Mouse (Mus musculus): ENCODE data around the gene B3galt4.

Gene B3galt4

GRCm38 (mm10) chr17:33943454-33943853, 7.8 kb downstream of the B3galt4 start:
- DNase-seq (ENCODE audit: low spot score in 2 of 2), result no peak

GRCm38 (mm10) chr17:33941381-33941780, 9.9 kb downstream of the B3galt4 start:
- DNase-seq (ENCODE audit: low spot score in 2 of 2), result peak in 1 of 2 experiments; percentile 63

- peak in 1 of 2 experiments; percentile 75 for DNase-seq (ENCODE audit: low spot score in 2 of 2)
Measured at GRCm38 (mm10) chr17:33940981-33941380, 10.3 kb downstream of the B3galt4 start.

DNA sequence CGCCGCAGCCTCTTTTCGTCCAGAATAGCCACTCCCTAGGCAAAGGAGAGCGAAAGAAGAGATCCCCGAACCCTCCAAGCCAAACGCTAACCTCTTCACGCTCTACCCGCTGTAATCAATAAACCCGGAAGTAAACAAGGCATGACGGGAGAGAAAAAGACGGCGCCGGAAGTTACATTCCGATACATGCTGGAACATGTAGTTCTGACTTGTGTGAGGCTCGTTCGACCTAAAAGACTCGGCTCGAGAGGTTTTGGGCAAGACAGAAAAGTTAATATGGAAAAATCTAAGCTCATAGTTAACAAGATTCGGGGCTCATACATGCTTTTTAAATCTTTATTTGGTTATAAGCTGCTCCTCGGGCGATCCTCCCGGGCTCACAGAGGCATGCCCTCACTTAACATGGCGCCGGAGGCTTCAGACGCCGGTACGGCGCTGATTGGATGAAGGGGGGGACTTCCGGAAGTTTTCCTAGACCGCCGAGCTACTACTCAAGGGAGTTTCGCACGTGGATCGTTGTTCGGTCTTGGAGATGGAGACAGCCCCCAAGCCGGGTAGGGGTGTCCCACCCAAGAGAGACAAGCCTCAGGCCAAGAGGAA, 11.0 kb downstream of the B3galt4 start, which contains the start of the genes Pfdn6 and Wdr46:
Gene Pfdn6, minus strand, starts transcription at position 138 of the 600 bp plus-strand sequence.
Gene Wdr46, plus strand, starts transcription at position 455 of the 600 bp plus-strand sequence.
- DNase-seq (ENCODE audit: low spot score in 2 of 2), result peak; percentile 84 to 92

GRCm38 (mm10) chr17:33938783-33939182, 12.5 kb downstream of the B3galt4 start:
- DNase-seq (ENCODE audit: low spot score in 2 of 2), result no peak

DNA sequence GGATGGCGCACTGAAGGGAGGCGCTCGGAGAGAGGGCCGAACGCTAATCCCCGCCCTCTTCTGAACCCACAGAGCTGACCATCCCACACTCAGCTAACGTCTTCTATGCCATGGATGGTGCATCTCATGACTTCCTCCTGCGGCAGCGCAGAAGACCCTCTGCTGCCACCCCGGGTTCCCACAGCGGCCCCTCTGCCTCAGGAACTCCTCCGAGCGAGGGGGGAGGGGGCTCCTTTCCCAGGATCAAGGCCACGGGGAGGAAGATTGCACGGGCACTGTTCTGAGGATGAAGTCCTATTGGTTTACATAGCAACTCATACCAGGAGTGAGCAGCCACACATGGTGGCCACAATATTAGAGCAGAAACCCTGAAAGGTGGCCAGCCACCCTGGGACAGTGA, 14.3 kb downstream of the B3galt4 start:
- no peak for DNase-seq (ENCODE audit: low spot score in 2 of 2)

GRCm38 (mm10) chr17:33935422-33936055, 15.7 kb downstream of the B3galt4 start:
- peak in 1 of 2 experiments; percentile 64 for DNase-seq (ENCODE audit: low spot score in 2 of 2)

- peak in 1 of 2 experiments; percentile 60 for DNase-seq (ENCODE audit: low spot score in 2 of 2)
Measured at GRCm38 (mm10) chr17:33932970-33933369, 18.3 kb downstream of the B3galt4 start.

- peak in 1 of 2 experiments; percentile 63 for DNase-seq (ENCODE audit: low spot score in 2 of 2)
Measured at GRCm38 (mm10) chr17:33932448-33932847, 18.8 kb downstream of the B3galt4 start.

- DNase-seq (ENCODE audit: low spot score in 2 of 2), result peak in 1 of 2 experiments; percentile 65
Measured at GRCm38 (mm10) chr17:33931947-33932346, 19.3 kb downstream of the B3galt4 start.

- DNase-seq (ENCODE audit: low spot score in 2 of 2), result peak in 1 of 2 experiments; percentile 67
Measured at GRCm38 (mm10) chr17:33931159-33931866, 20.0 kb downstream of the B3galt4 start.

DNA sequence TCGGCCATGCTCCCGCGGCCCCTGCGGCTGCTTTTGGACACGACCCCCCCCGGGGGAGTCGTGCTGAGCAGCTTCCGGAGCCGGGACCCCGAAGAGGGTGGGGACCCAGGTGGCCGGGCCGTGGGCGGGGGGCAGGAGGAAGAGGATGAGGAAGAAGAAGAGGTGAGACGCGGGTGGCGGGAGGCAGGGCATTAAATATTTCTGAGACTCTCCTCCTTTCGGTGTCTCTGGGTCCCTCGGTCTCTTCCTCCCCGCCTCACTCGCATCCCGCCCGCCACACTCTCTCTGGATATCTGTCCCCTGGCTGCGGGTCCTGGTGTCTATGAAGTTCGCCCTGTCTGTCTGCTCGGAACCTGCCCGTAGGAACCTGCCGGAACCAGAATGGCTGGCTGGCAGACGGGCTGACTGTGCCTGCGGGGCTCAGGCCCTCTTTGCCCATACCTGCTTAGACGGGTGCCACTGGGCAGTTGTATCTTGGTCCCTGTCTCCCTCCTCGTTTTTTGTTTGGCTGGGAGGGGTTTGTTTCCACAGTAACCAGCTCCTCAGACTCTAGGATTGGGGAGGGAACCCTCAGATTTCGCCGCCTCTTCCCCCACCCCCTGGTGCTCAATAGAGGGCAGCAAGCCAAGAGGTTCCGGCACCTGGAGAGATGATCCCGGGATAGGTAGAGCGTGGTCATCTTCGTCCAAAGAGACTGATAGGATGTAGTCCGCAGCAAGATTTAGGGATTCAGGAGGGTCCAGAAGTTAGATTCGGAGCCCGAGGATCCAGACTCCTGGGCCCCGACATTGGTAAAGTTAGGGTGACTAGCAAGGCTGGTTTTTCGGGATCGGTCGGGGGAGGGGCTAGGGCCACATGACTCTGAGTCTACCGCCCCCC, 20.8 kb downstream of the B3galt4 start:
- peak in 1 of 2 experiments; percentile 82 for DNase-seq (ENCODE audit: low spot score in 2 of 2)

DNA sequence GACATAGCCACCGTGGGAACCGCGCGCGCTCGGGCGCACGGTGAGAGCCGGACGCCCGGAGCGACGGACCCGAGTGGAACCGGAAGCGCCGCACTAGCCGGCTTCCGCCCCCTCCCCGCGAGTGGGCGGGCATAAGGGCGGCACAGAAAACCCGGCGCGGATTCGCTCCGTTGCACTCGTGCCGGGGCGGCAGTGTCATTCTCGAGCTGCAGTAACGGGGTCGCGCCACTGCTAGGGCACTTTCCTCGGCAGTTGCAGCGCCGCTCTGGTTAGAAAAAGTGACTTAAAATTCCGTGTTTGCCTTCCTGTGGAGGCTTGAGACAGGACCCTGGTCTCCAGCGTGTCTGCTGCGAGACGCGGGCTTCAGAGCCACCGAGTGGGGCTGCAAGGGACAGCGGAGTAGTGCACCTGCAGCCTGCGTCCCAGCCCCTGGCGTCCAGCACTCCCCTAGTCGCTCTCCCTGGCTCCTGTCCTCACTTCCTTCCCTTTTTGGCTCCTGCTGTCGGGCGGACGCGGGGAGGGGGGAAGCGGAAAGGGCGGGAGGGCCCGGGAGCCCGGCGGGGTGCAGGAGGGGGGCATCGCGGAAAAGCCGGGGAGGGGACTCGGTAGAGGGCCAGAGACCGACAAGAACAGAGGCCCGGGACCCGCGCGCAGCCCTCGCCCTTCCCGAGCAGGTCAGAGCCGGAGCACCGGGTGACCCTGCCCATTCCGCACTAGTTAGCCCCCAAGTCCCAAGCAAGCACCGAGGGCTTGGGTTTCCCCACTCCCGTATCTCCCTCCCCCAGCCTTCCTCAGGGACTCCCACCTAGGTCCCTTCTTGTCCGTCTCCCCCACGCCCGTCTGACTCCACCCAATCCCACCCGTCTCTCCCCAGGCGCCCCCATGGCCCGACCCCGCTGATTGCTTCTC, 21.7 kb downstream of the B3galt4 start, which contains the start of gene Rgl2:
Gene Rgl2, plus strand, starts transcription at position 173 of the 909 bp plus-strand sequence.
- peak; percentile 97 to 99 for DNase-seq (ENCODE audit: low spot score in 2 of 2)

GRCm38 (mm10) chr17:33928251-33928947, 22.9 kb downstream of the B3galt4 start:
- no peak for DNase-seq (ENCODE audit: low spot score in 2 of 2)

DNA sequence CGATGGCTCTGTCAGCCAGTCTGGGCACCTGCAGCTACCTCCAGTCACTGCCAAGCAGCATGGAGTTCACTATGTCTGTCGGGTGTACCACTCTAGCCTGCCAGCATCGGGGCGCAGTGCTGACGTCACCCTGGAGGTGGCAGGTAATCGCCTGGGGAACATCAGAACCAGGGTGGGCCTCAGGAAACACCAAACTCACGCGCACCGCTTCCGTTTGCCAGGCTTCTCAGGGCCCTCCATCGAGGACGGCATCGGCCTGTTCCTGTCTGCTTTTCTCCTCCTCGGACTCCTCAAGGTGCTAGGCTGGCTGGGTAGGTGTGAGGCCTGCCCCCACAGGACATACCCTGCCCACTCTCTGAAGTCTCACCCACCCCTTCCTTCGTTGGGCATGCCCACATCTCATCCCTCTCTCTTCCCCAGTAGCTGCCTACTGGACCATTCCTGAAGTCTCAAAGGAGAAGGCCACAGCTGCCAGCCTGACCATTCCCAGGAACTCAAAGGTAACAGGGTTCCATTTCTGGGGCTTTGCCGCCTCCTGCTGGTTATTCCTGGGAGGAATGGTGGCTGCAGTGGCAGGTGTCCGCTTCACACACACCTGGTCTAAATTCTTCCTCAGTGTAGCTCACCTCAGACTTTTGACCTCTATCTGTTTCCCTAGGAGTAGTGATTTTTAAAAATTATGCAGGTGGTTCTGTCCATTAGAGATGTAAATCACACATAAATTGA, 24.9 kb downstream of the B3galt4 start:
- DNase-seq (ENCODE audit: low spot score in 2 of 2), result peak in 1 of 2 experiments; percentile 69

- no peak for DNase-seq (ENCODE audit: low spot score in 2 of 2)
Measured at GRCm38 (mm10) chr17:33925406-33926116, 25.7 kb downstream of the B3galt4 start.

DNA sequence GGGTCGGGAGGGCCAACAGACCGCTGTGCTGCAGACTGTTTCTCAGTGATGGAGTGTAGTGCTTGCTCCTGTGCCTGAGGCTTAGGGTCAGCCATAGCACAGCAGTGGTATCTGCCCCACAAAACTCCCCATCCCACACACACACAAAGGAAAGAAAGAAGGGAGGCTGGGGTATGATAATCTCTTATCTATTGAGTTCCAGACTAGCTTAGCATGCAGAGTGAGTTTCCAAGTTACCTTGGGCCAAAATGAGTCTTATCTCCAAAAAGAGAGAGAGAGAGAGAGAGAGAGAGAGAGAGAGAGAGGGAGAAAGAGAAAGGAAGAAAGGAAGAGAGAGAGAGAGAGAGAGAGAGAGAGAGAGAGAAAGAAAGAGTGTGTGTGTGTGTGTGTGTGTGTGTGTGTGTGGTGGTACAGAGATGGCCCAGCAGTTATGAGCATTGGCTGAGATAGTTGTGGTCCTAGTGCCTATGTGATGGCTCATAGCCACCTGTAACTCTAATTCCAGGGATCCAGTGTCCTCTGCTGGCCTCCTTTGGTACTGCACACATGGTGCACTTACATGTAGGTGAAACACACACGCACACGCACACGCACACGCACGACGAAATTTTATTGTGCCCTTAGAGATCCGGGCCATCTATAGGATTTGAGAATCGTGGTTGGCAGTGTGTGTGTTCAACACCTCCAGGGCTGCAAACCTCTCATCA, 26.6 kb downstream of the B3galt4 start:
- peak; percentile 72 to 88 for DNase-seq (ENCODE audit: low spot score in 2 of 2)

DNA sequence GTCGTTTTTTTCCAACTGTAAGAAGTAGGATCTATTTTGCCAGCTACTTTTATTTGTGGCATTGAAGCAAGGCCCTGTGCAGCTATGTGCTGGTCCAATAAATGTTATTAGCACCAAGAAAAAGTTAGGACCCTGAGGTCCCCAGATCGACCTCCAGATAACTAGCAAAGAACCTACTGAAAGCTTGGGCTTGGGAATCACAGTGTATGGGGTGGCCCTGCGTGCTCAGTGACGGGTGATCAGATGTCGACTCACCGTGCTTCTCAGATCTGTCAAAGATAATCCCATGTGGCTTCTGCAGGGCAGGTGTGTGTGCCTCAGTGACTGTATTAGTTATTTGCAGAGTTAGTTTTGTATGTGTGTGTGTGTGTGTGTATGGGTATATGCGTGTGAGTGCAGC, 29.9 kb downstream of the B3galt4 start:
- DNase-seq (ENCODE audit: low spot score in 2 of 2), result no peak
